Mouse (Mus musculus): Measurements from ENCODE around the gene Fos. TPM values are rescaled to one million over a fixed set of nuclear protein-coding genes. Genes with fewer than 3 reads are reported as not detected.

Gene Fos
- polyA plus RNA-seq, 1 experiment from 2014 or later = 2.0 TPM

GRCm38 (mm10) chr12:85462802-85463201 lies 10.9 kb upstream of the Fos start:
- no peaks in the 10 kb centered on the region for H3K9me3 ChIP-seq
- H3K4me3 ChIP-seq (replicated peaks) = no peak overlapping the region
- no peak overlapping the region for H3K9ac ChIP-seq (replicated peaks)
- no peak overlapping the region for H3K4me2 ChIP-seq
- ATAC-seq (ENCODE audit: insufficient number of reproducible peaks, insufficient read depth, low FRiP score, low TSS enrichment, low read depth) = no peak
- peaks cover 13% of the 10 kb centered on the region for H3K4me1 ChIP-seq (replicated peaks)
- H3K27ac ChIP-seq = no peak overlapping the region
- H3K27me3 ChIP-seq = no peaks in the 10 kb centered on the region; the same call in 1 of the 2 replicates
- WGBS = 65% methylated on average over 7 of the region's 7 CpGs
- H3K36me3 ChIP-seq = no peaks in the 10 kb centered on the region

GRCm38 (mm10) chr12:85464431-85464830 lies 9.3 kb upstream of the Fos start:
- H3K9ac ChIP-seq (replicated peaks) = no peak overlapping the region

GRCm38 (mm10) chr12:85464902-85465301 lies 8.8 kb upstream of the Fos start:
- 76% methylated on average over 3 of the region's 3 CpGs for WGBS
- Histone ChIP-seq H3K27ac (no peak overlapping the region), H3K9me3 (no peaks in the 10 kb centered on the region), H3K4me3 (replicated peaks) (no peak overlapping the region), H3K27me3 (no peaks in the 10 kb centered on the region; the same call in 1 of the 2 replicates), H3K4me1 (replicated peaks) (peaks cover 13% of the 10 kb centered on the region; the same call in 1 of the 2 replicates), H3K36me3 (no peaks in the 10 kb centered on the region), H3K9ac (replicated peaks) (no peak overlapping the region), H3K4me2 (no peak overlapping the region)
- ATAC-seq (ENCODE audit: insufficient number of reproducible peaks, insufficient read depth, low FRiP score, low TSS enrichment, low read depth) = no peak

More at GRCm38 (mm10) chr12:85464431-85464830, 9.3 kb upstream of the Fos start:
- Histone ChIP-seq H3K4me1 (replicated peaks) (peaks cover 13% of the 10 kb centered on the region; the same call in 1 of the 2 replicates), H3K4me2 (no peak overlapping the region), H3K4me3 (replicated peaks) (no peak overlapping the region), H3K27me3 (no peaks in the 10 kb centered on the region; the same call in 1 of the 2 replicates), H3K9me3 (no peaks in the 10 kb centered on the region), H3K36me3 (no peaks in the 10 kb centered on the region), H3K27ac (no peak overlapping the region)
- 75% methylated on average over 5 of the region's 5 CpGs for WGBS
- ATAC-seq (ENCODE audit: insufficient number of reproducible peaks, insufficient read depth, low FRiP score, low TSS enrichment, low read depth) = no peak

GRCm38 (mm10) chr12:85467854-85468253 lies 5.8 kb upstream of the Fos start:
- H3K9ac ChIP-seq (replicated peaks) = no peak overlapping the region
- H3K27ac ChIP-seq = no peak overlapping the region
- no peak for ATAC-seq (ENCODE audit: insufficient number of reproducible peaks, insufficient read depth, low FRiP score, low TSS enrichment, low read depth)
- H3K36me3 ChIP-seq = no peaks in the 10 kb centered on the region
- H3K27me3 ChIP-seq = peaks cover 16% of the 10 kb centered on the region
- H3K4me1 ChIP-seq (replicated peaks) = peaks cover 17% of the 10 kb centered on the region
- H3K4me3 ChIP-seq (replicated peaks) = no peak overlapping the region
- WGBS = 79% methylated on average over 14 of the region's 14 CpGs
- no peaks in the 10 kb centered on the region for H3K9me3 ChIP-seq
- H3K4me2 ChIP-seq = no peak overlapping the region

DNA sequence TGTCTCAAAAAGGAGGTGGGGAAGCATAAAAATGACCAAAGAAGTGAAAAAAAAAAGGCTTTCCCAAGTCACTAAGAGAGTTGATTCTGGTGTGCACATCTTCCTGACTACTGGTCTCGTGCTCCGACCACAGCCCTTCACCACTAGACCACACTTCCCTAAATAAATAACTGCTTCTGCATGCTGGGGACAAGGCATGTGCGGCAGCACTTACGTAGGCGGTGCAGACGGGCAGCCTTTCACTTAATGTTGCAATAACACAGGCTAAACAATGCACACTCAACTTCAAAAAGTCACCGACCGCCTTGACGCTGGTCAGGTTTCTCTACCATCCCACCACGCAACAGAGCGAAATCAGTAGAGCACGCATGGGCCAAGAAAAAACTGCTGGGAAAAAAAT lies 5.0 kb upstream of the Fos start:
- no peak for ATAC-seq (ENCODE audit: insufficient number of reproducible peaks, insufficient read depth, low FRiP score, low TSS enrichment, low read depth)
- peaks cover 15% of the 10 kb centered on the region for H3K4me1 ChIP-seq (replicated peaks)
- 85% methylated on average over 12 of the region's 12 CpGs for WGBS

DNA sequence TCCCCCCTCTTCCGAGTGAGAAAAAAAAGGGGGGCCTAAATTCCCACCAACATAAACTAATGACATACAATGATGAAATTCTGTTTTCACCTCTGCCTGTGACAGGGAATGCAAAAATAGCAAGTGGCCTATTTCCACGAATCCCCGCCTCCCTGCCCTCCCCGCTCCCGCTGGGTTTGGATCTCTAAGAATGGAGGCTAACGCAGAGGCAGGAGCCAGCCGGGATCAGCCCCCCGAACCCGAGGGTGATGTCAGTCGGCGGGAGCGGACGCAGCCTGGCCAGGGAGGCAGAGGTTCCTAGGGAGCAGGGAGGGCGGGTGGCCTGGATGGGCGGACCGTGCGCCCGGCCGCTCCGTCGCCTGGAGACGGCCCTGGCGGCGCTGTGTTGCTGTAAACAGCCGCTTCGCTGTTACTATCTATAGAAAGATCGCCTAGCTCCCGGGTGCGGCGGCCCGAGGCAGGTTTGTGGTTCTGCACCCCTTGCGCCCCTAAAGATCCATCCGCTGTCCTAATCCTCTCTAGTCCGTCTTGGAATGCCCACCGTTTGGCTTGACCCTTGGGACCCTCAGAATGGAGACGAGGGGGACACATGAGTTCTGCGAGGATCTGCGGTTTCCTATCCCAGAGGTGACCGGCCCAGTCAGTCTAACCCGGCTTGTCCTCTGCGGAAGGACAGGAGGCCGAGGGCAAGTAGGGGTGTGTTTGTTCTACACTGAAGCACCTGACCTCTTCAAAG lies 1.6 kb upstream of the Fos start:
- Histone ChIP-seq H3K4me2 (peak overlapping the region; percentile 100), H3K27me3 (peaks cover 41% of the 10 kb centered on the region), H3K36me3 (no peaks in the 10 kb centered on the region), H3K27ac (no peak overlapping the region), H3K9me3 (no peaks in the 10 kb centered on the region), H3K4me1 (replicated peaks) (peaks cover 36% of the 10 kb centered on the region), H3K9ac (replicated peaks) (peak overlapping the region; percentile 58), H3K4me3 (replicated peaks) (peak overlapping the region; percentile 55)
- WGBS = under 1% methylated on average over 42 of the region's 42 CpGs
- ATAC-seq (ENCODE audit: insufficient number of reproducible peaks, insufficient read depth, low FRiP score, low TSS enrichment, low read depth) = no peak

More for the DNA sequence above, 5.0 kb upstream of the Fos start:
- Histone ChIP-seq H3K36me3 (no peaks in the 10 kb centered on the region), H3K27ac (no peak overlapping the region), H3K9ac (replicated peaks) (no peak overlapping the region), H3K4me2 (no peak overlapping the region), H3K4me3 (replicated peaks) (no peak overlapping the region), H3K9me3 (no peaks in the 10 kb centered on the region), H3K27me3 (peaks cover 17% of the 10 kb centered on the region)

- Histone ChIP-seq H3K4me3 (replicated peaks) (peak overlapping the region; percentile 55), H3K4me2 (peak overlapping the region; percentile 100), H3K4me1 (replicated peaks) (peaks cover 36% of the 10 kb centered on the region), H3K27ac (0 out of 2 replicates have a peak overlapping the region, but pooled peaks have one; percentile 45), H3K9me3 (no peaks in the 10 kb centered on the region), H3K27me3 (peaks cover 41% of the 10 kb centered on the region), H3K9ac (replicated peaks) (peak overlapping the region; percentile 58), H3K36me3 (no peaks in the 10 kb centered on the region)
- under 1% methylated on average over 22 of the region's 23 CpGs for whole genome bisulfite sequencing
- no peak for ATAC-seq (ENCODE audit: insufficient number of reproducible peaks, insufficient read depth, low FRiP score, low TSS enrichment, low read depth)
Observed at GRCm38 (mm10) chr12:85472656-85473410, 857 bp upstream of the Fos start.

DNA sequence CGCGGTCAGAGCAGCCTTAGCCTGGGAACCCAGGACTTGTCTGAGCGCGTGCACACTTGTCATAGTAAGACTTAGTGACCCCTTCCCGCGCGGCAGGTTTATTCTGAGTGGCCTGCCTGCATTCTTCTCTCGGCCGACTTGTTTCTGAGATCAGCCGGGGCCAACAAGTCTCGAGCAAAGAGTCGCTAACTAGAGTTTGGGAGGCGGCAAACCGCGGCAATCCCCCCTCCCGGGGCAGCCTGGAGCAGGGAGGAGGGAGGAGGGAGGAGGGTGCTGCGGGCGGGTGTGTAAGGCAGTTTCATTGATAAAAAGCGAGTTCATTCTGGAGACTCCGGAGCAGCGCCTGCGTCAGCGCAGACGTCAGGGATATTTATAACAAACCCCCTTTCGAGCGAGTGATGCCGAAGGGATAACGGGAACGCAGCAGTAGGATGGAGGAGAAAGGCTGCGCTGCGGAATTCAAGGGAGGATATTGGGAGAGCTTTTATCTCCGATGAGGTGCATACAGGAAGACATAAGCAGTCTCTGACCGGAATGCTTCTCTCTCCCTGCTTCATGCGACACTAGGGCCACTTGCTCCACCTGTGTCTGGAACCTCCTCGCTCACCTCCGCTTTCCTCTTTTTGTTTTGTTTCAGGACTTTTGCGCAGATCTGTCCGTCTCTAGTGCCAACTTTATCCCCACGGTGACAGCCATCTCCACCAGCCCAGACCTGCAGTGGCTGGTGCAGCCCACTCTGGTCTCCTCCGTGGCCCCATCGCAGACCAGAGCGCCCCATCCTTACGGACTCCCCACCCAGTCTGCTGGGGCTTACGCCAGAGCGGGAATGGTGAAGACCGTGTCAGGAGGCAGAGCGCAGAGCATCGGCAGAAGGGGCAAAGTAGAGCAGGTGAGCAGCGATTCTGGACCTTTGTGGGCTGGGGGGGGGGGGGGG lies 875 bp downstream of the Fos start:
- 1% methylated on average over 49 of the region's 49 CpGs for WGBS
- ATAC-seq (ENCODE audit: insufficient number of reproducible peaks, insufficient read depth, low FRiP score, low TSS enrichment, low read depth) = no peak; the same call in 1 of the 2 replicates

DNA sequence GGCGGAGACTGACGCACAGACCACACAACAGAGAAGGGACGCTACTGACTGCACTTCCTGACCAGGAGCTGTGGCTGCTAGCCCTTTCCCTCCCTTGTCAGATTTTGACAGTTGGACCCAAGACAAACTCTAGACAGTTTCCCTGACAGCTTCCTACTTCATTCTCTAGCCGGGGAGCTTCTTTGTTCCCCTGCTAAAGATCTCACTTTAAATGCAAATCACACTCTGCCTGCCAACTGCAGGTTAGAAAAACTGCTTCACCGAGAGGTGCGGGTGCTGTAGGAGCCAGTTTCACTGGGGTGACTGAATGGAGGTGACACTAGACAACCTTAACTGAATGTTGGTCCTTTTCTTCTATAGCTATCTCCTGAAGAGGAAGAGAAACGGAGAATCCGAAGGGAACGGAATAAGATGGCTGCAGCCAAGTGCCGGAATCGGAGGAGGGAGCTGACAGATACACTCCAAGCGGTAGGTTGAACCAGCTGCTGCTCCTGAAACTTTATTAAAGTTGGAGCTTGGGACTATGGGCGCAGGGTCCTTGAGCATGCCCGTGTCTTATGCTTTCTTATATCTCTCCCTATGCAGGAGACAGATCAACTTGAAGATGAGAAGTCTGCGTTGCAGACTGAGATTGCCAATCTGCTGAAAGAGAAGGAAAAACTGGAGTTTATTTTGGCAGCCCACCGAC lies 1.7 kb downstream of the Fos start:
- WGBS = 13% methylated on average over 15 of the region's 16 CpGs
- peak overlapping the region; percentile 100 for H3K4me2 ChIP-seq
- no peak overlapping the region for H3K27ac ChIP-seq
- H3K9ac ChIP-seq (replicated peaks) = peak overlapping the region; percentile 57; the same call in 1 of the 2 replicates
- peaks cover 48% of the 10 kb centered on the region for H3K4me1 ChIP-seq (replicated peaks)
- no peaks in the 10 kb centered on the region for H3K9me3 ChIP-seq
- peaks cover 41% of the 10 kb centered on the region for H3K27me3 ChIP-seq
- H3K36me3 ChIP-seq = no peaks in the 10 kb centered on the region
- no peak for ATAC-seq (ENCODE audit: insufficient number of reproducible peaks, insufficient read depth, low FRiP score, low TSS enrichment, low read depth)
- H3K4me3 ChIP-seq (replicated peaks) = peak overlapping the region; percentile 55

More for the DNA sequence above, 875 bp downstream of the Fos start:
- Histone ChIP-seq H3K9ac (replicated peaks) (peak overlapping the region; percentile 57), H3K9me3 (no peaks in the 10 kb centered on the region), H3K27ac (peak overlapping the region; percentile 66; the same call in 1 of the 2 replicates), H3K4me3 (replicated peaks) (peak overlapping the region; percentile 55), H3K36me3 (no peaks in the 10 kb centered on the region), H3K4me2 (peak overlapping the region; percentile 100), H3K4me1 (replicated peaks) (peaks cover 42% of the 10 kb centered on the region), H3K27me3 (peaks cover 41% of the 10 kb centered on the region)
